Mouse (Mus musculus) brain, embryonic 14.5 days (tissue): ENCODE measurements around the gene Gng7.
"Not testable (repeated sequence)": the region's sequence is repeated elsewhere in the genome, so short reads cannot be mapped to it uniquely, and the experiment has no call there.

Experiments used
- CTCF ChIP-seq: fragments of 200-500 bp; IDR thresholded peaks from 2 replicates; pipeline ENCODE4 v1.5.1; 2012; ENCODE audit warnings: inconsistent platforms, mild to moderate bottlenecking, moderate library complexity, borderline replicate concordance; ENCODE audit not compliant: insufficient read depth, insufficient read length; ENCODE audit errors: extremely low read depth
- POLR2A ChIP-seq: fragments of 200-500 bp; IDR thresholded peaks from 2 replicates; pipeline ENCODE4 v1.6.1; 2012; ENCODE audit warnings: mild to moderate bottlenecking, inconsistent platforms, borderline replicate concordance; ENCODE audit not compliant: poor library complexity, insufficient read depth, insufficient read length, severe bottlenecking; ENCODE audit errors: extremely low read depth

DNA sequence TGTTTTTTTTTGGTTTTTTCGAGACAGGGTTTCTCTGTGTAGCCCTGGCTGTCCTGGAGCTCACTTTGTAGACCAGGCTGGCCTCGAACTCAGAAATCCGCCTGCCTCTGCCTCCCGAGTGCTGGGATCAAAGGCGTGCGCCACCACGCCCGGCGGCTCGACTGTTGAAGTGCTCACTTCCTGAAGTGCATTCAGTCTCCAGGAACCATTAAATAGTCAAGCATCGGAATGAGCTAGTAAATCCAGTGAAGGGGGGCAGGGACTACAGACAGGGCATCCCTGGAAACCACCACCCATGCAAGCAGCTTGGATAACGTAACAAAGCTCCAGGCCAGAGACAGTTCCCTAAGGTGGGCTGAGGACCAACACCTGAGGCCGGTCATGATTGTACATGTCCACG is 30.5 kb upstream of the Gng7 start:
- TF ChIP-seq CTCF, POLR2A: not testable (repeated sequence)
